Mouse (Mus musculus) stomach, embryonic 15.5 days (tissue): ENCODE measurements at regions not wholly inside any gene's neighbourhood (a gene's known extent, or its start where the extent isn't known, plus 50 kb on each side); places are given as distances from the start of the nearest gene placed in this dataset.

Experiments used
- ATAC-seq: fragments of 200-750 bp; cut with Nextera tagmentation; 2 replicates; pipeline ENCODE4 v1.8.0; 2017; ENCODE audit warnings: low read depth, moderate number of reproducible peaks, moderate TSS enrichment; ENCODE audit not compliant: insufficient read depth, low FRiP score
- H3K27ac ChIP-seq: fragments of 300-500 bp; sonication (generic); 2 replicates; pipeline ENCODE4 v1.5.1; 2015; ENCODE audit warnings: mild to moderate bottlenecking, inconsistent platforms
- H3K27me3 ChIP-seq: fragments of 300-500 bp; sonication (generic); replicated peaks from 2 replicates; pipeline ENCODE4 v1.6.1; 2015; ENCODE audit warnings: inconsistent platforms
- H3K36me3 ChIP-seq: fragments of 300-500 bp; sonication (generic); 2 replicates; pipeline ENCODE4 v1.6.1; 2015; ENCODE audit warnings: inconsistent platforms
- H3K4me1 ChIP-seq: fragments of 300-500 bp; sonication (generic); 2 replicates; pipeline ENCODE4 v1.6.1; 2015; ENCODE audit warnings: inconsistent platforms
- H3K4me2 ChIP-seq: fragments of 300-500 bp; sonication (generic); 2 replicates; pipeline ENCODE4 v1.6.1; 2015; ENCODE audit warnings: mild to moderate bottlenecking, inconsistent platforms
- H3K4me3 ChIP-seq: fragments of 300-500 bp; sonication (generic); replicated peaks from 2 replicates; pipeline ENCODE4 v1.5.1; 2015; ENCODE audit warnings: inconsistent platforms
- H3K9ac ChIP-seq: fragments of 300-500 bp; sonication (generic); 2 replicates; pipeline ENCODE4 v1.6.1; 2015; ENCODE audit warnings: inconsistent platforms
- H3K9me3 ChIP-seq: fragments of 300-500 bp; sonication (generic); 2 replicates; pipeline ENCODE4 v1.6.1; 2016; ENCODE audit warnings: inconsistent platforms

DNA sequence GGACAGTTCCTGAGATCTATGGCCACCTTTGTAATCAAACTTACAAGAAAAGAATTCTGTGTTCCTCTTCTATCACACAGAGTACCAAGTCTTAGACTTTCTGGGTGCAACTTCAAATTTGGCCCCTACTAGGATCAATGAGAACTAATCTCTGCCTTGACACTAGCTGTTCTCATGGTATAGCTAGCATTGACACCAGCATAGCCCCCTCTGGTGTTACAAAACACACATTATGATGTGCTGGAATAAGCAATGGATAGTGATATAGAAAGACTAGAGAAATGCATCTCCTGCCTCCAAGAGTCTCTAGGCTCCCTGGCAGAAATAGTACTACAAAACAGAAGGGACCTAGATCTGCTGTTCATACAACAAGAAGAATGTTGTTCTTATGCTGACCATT, 566.6 kb upstream of the Vrk2 start:
- Histone ChIP-seq H3K4me3 (no peak overlapping the region), H3K4me2 (no peak overlapping the region), H3K27ac (no peak overlapping the region), H3K36me3 (no peaks in the 10 kb centered on the region), H3K27me3 (no peaks in the 10 kb centered on the region), H3K4me1 (no peaks in the 10 kb centered on the region), H3K9me3 (no peaks in the 10 kb centered on the region), H3K9ac (no peak overlapping the region)
- no peak for ATAC-seq
